Mouse (Mus musculus) heart, postnatal 0 days (tissue): Measurements from ENCODE around the gene Larp1. TPM values are rescaled to one million over a fixed set of nuclear protein-coding genes. Genes with fewer than 3 reads are reported as not detected.

Source experiments
- ATAC-seq: fragments of 200-750 bp; cut with Nextera tagmentation; 2 replicates; pipeline ENCODE4 v1.8.0; 2017; ENCODE audit warnings: low read depth, moderate number of reproducible peaks, moderate library complexity; ENCODE audit not compliant: insufficient read depth
- DNase-seq: peaks from one replicate; pipeline ENCODE4 v3.0.0-alpha.2; 2016; ENCODE audit warnings: low spot score
- H3K27ac ChIP-seq: fragments of 300-500 bp; sonication (generic); 2 replicates; pipeline ENCODE4 v1.5.1; 2014; ENCODE audit warnings: low read depth, mild to moderate bottlenecking
- H3K27me3 ChIP-seq: fragments of 300-500 bp; sonication (generic); 2 replicates; pipeline ENCODE4 v1.6.1; 2014; ENCODE audit warnings: low read length, mixed read lengths; ENCODE audit not compliant: control insufficient read depth, insufficient read depth
- H3K36me3 ChIP-seq: fragments of 300-500 bp; sonication (generic); replicated peaks from 2 replicates; pipeline ENCODE4 v1.6.1; 2014; ENCODE audit warnings: low read length, mixed read lengths; ENCODE audit not compliant: control insufficient read depth, insufficient read depth
- H3K4me1 ChIP-seq: fragments of 300-500 bp; sonication (generic); 2 replicates; pipeline ENCODE4 v1.6.1; 2014; ENCODE audit warnings: antibody characterized with exemption; ENCODE audit not compliant: control insufficient read depth, insufficient read depth
- H3K4me2 ChIP-seq: fragments of 300-500 bp; sonication (generic); 2 replicates; pipeline ENCODE4 v1.6.1; 2014; ENCODE audit warnings: low read depth, mild to moderate bottlenecking, low read length, moderate library complexity
- H3K4me3 ChIP-seq: fragments of 300-500 bp; sonication (generic); 2 replicates; pipeline ENCODE4 v1.5.1; 2014; ENCODE audit warnings: low read depth, low read length
- H3K9ac ChIP-seq: fragments of 300-500 bp; sonication (generic); replicated peaks from 2 replicates; pipeline ENCODE4 v1.6.1; 2014; ENCODE audit warnings: low read depth, low read length, mixed read lengths
- H3K9me3 ChIP-seq: fragments of 300-500 bp; sonication (generic); replicated peaks from 2 replicates; pipeline ENCODE4 v1.6.1; 2016; ENCODE audit warnings: low read length; ENCODE audit not compliant: control insufficient read depth
- CTCF ChIP-seq: IDR thresholded peaks from 2 replicates; pipeline ENCODE4 v1.5.1; 2016; ENCODE audit warnings: antibody characterized with exemption, control low read depth, low read depth
- EP300 ChIP-seq: IDR thresholded peaks from 2 replicates; pipeline ENCODE4 v1.6.1; 2016; ENCODE audit warnings: antibody characterized with exemption, low read depth
- WGBS: fragments of 180-500 bp; shearing (Covaris S2); extraction: QIAGEN DNeasy Blood & Tissue Kit; methylation state at CpG from one replicate; pipeline ENCODE4 v1.1.7; 2014; 5-methylcytosine and 5-hydroxymethylcytosine counted together
- polyA plus RNA-seq: library from polyadenylated mRNA; unstranded; fragments of >200 nt; fragmentation: Nextera tagmentation; extraction: Ambion mirVana; gene quantifications from 2 replicates; pipeline ENCODE4 v1.2.1, GENCODE M21; 2015
- total RNA-seq: library from RNA; depleted of rRNA; stranded (reverse); fragments of >200 nt; gene quantifications from 2 replicates; pipeline ENCODE4 v1.2.3, GENCODE M21; 2014; ENCODE audit warnings: low replicate concordance

Larp1 gene
- total and polyA plus RNA-seq, 2 experiments from 2014 or later = 8.3 to 18.2 TPM

DNA sequence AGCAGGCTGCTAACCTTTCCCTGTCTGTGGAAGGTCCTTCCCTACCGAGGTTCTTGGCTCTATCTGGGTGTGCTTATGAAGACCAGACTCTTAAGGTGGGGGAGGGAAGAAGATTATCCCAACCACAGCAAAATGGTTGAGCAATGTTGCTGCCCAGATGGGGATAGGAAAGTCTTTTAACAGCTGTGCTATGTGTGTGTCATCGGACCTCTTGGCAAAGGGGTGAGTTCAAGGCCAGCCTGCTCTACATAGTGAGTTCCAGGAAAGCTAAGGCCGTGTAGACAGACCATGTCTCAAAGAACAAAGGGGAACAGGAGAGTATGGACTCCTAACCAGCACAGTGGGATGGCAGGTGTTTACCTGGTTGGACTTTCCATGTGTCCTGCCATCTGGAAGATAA is 64.1 kb downstream of the Larp1 start:
- no peak overlapping the region for H3K4me2 ChIP-seq
- WGBS = 77% methylated on average over 3 of the region's 3 CpGs
- no peak for TF ChIP-seq EP300
- TF ChIP-seq CTCF = no peak
- H3K4me3 ChIP-seq = no peak overlapping the region
- H3K27me3 ChIP-seq = no peaks in the 10 kb centered on the region
- H3K9ac ChIP-seq = no peak overlapping the region
- no peak overlapping the region for H3K27ac ChIP-seq
- H3K4me1 ChIP-seq = no peaks in the 10 kb centered on the region
- no peaks in the 10 kb centered on the region for H3K36me3 ChIP-seq
- DNase-seq (no peak), ATAC-seq (no peak)
- no peaks in the 10 kb centered on the region for H3K9me3 ChIP-seq

DNA sequence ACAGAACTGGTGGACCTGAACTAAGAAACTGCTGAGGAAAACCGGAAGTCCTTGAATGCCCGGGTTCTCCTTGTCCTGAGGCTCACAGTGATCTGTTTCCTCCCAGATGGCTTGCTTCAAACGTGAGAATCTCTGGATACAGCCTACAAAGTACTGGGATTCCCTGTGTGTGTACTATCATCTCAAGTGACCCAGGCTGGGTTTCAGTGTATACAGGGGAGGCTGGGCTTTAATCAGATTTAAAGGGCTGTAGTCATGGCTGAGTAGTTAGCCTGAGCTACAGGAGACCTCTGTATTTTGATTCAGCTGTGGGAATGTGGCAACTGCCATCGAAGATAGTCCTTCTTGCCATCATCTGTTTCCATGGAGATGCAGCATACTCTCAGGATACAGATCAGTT is 68.4 kb downstream of the Larp1 start:
- Histone ChIP-seq H3K4me1 (no peaks in the 10 kb centered on the region), H3K27ac (no peak overlapping the region), H3K4me2 (no peak overlapping the region), H3K9ac (no peak overlapping the region), H3K9me3 (no peaks in the 10 kb centered on the region), H3K4me3 (no peak overlapping the region), H3K36me3 (no peaks in the 10 kb centered on the region), H3K27me3 (no peaks in the 10 kb centered on the region)
- DNase-seq (no peak), ATAC-seq (no peak)
- 70% methylated on average over 4 of the region's 4 CpGs for WGBS
- TF ChIP-seq CTCF (no peak), EP300 (no peak)

DNA sequence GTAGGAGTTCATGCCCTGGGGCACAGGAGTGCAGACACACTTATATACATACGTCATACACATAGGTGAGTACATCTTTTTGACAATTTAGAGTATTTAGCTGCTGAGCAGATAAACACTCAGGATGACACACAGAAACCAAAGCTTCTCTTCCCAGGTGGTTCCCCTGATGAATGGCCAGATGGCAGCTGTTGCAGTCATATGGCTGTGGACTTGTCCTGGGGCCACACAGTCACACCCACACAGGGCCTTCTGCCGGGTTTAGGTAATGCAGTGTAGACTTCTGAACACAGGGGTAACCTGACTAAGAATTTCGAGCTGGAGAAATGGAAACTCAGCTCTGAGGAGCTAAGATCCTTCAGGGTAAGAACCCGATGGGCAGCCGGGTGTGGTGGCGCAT is 72.9 kb downstream of the Larp1 start:
- Histone ChIP-seq H3K27ac (no peak overlapping the region), H3K27me3 (no peaks in the 10 kb centered on the region), H3K9ac (no peak overlapping the region), H3K9me3 (no peaks in the 10 kb centered on the region), H3K36me3 (no peaks in the 10 kb centered on the region), H3K4me2 (no peak overlapping the region), H3K4me3 (no peak overlapping the region), H3K4me1 (no peaks in the 10 kb centered on the region)
- no peak for ATAC-seq
- TF ChIP-seq CTCF (no peak), EP300 (no peak)
- 86% methylated on average over 6 of the region's 6 CpGs for WGBS
- no peak for DNase-seq

DNA sequence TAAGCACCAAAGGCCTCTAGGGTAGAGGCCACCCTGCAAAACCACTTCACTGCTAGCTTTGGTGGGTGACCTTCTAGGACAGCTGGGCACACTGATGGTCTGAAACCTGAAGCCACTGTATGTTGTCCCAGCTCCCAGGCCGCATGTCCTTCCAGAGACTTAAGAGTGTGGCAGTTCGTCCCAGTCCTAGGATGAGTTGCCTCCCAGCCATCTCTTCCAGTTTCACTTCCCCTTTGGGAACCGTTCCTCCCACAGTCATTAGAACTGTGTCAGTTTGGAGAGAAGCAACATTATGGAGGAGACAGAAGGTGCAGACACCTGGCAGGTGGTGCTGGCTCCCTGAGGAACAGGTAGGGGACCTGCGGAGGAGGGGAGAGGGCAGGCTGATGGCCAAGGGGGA is 83.7 kb downstream of the Larp1 start:
- Histone ChIP-seq H3K9ac (no peak overlapping the region; the same call in 1 of the 2 replicates), H3K9me3 (no peaks in the 10 kb centered on the region), H3K4me1 (peaks cover 8% of the 10 kb centered on the region; the same call in 1 of the 2 replicates), H3K27ac (no peak overlapping the region), H3K36me3 (no peaks in the 10 kb centered on the region), H3K27me3 (no peaks in the 10 kb centered on the region), H3K4me3 (peak overlapping the region; percentile 26; the same call in 1 of the 2 replicates), H3K4me2 (peak overlapping the region; percentile 60)
- TF ChIP-seq EP300 (no peak), CTCF (no peak)
- WGBS = 44% methylated on average over 4 of the region's 4 CpGs
- ATAC-seq = no peak
- DNase-seq = no peak

DNA sequence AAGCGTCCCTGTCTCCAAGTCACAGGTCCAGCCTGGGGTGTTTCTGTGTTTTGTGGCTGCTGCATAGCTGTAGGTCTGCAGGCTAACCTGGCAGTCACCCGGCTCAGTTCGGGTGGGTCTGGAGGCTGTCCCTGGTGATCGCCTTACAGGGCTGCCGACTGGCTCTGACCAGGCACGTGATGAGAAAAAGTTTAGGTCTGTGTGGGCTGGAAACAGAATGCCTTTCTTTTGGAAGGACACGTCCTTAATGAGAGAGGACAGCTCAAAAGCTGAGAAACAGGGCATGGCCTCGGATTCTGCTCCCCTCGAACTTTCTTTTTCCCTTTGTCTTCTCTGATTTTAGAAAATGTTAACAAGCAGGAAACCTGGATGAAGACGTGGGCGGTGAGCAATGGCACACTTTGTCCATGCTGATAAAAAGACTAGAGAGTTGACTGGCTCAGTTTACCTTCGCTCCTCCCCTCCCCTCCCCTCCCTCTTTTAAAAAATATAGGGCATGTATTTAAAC is 84.2 kb downstream of the Larp1 start, which contains the start of gene Gm12248:
Gene Gm12248, minus strand, starts transcription at position 114 of the 508 bp plus-strand sequence.
- H3K27ac ChIP-seq = no peak within 1 kb of the TSS
- 15% methylated on average over 12 of the region's 12 CpGs for WGBS
- H3K4me3 ChIP-seq = peak within 1 kb of the TSS; percentile 26

DNA sequence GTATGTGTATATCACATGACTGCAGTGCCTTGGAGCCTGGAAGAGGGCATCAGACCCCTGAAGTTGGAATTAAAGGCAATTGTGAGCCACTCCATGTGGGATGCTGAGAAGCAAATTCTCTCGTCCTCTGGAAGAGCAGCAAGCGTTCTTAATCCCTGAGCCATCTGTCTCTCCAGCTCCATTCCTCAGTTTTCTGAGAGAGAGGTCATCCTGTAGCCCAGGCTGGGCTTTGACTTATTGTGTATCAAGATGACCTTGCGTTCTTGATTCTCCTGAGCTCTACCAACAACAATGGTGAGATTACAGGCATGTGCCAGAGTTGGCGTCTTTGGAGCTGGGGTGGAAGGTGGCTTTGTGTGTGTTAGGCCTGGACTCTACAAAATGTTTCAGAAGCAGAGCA is 85.9 kb downstream of the Larp1 start:
- Histone ChIP-seq H3K9me3 (no peaks in the 10 kb centered on the region), H3K9ac (no peak overlapping the region), H3K36me3 (no peaks in the 10 kb centered on the region), H3K4me2 (no peak overlapping the region), H3K27me3 (no peaks in the 10 kb centered on the region), H3K4me3 (no peak overlapping the region), H3K4me1 (peaks cover 8% of the 10 kb centered on the region; the same call in 1 of the 2 replicates), H3K27ac (no peak overlapping the region)
- TF ChIP-seq CTCF (no peak), EP300 (no peak)
- DNase-seq = no peak
- no peak for ATAC-seq
- WGBS = 80% methylated on average over 4 of the region's 4 CpGs

More for the DNA sequence above, 84.2 kb downstream of the Larp1 start, which contains the start of gene Gm12248:
- ATAC-seq = peak; percentile 78
- Histone ChIP-seq H3K9ac (no peak within 1 kb of the TSS; the same call in 1 of the 2 replicates), H3K36me3 (no peaks in the 10 kb centered on the region), H3K27me3 (no peaks in the 10 kb centered on the region), H3K4me2 (peak within 1 kb of the TSS; percentile 60), H3K9me3 (no peaks in the 10 kb centered on the region), H3K4me1 (peaks cover 8% of the 10 kb centered on the region; the same call in 1 of the 2 replicates)
- DNase-seq = no peak
- no peak for TF ChIP-seq CTCF
- TF ChIP-seq EP300 = no peak
